Mouse (Mus musculus) forebrain, embryonic 11.5 days (tissue): ENCODE measurements around the gene Foxp1. TPM values are rescaled to one million over a fixed set of nuclear protein-coding genes. Genes with fewer than 3 reads are reported as not detected.

Experiments used
- ATAC-seq: fragments of 200-750 bp; cut with Nextera tagmentation; replicated peaks from 2 replicates; pipeline ENCODE4 v1.8.0; 2017; ENCODE audit warnings: moderate TSS enrichment; ENCODE audit not compliant: low FRiP score
- DNase-seq: peaks from one replicate; pipeline ENCODE4 v3.0.0-alpha.2; 2017; ENCODE audit warnings: low spot score
- H3K27ac ChIP-seq: fragments of 300-500 bp; sonication (generic); 2 replicates; pipeline ENCODE4 v1.5.1; 2014; ENCODE audit warnings: low read depth, low read length
- H3K27me3 ChIP-seq: fragments of 300-500 bp; sonication (generic); 2 replicates; pipeline ENCODE4 v1.6.1; 2014; ENCODE audit warnings: mild to moderate bottlenecking, low read length, mixed read lengths; ENCODE audit not compliant: control insufficient read depth, insufficient read depth
- H3K36me3 ChIP-seq: fragments of 300-500 bp; sonication (generic); 2 replicates; pipeline ENCODE4 v1.6.1; 2014; ENCODE audit warnings: mild to moderate bottlenecking, low read length, moderate library complexity, mixed read lengths; ENCODE audit not compliant: control insufficient read depth, insufficient read depth
- H3K4me1 ChIP-seq: fragments of 300-500 bp; sonication (generic); replicated peaks from 2 replicates; pipeline ENCODE4 v1.6.1; 2014; ENCODE audit warnings: low read length, mixed read lengths; ENCODE audit not compliant: control insufficient read depth, insufficient read depth
- H3K4me2 ChIP-seq: fragments of 300-500 bp; sonication (generic); 2 replicates; pipeline ENCODE4 v1.6.1; 2014; ENCODE audit warnings: low read depth, mild to moderate bottlenecking, low read length, moderate library complexity, mixed read lengths; ENCODE audit not compliant: severe bottlenecking
- H3K4me3 ChIP-seq: fragments of 300-500 bp; sonication (generic); 2 replicates; pipeline ENCODE4 v1.5.1; 2014; ENCODE audit warnings: low read depth, low read length
- H3K9ac ChIP-seq: fragments of 300-500 bp; sonication (generic); 2 replicates; pipeline ENCODE4 v1.6.1; 2014; ENCODE audit warnings: low read length
- H3K9me3 ChIP-seq: fragments of 300-500 bp; sonication (generic); 2 replicates; pipeline ENCODE4 v1.6.1; 2016; ENCODE audit warnings: low read length, mixed read lengths; ENCODE audit not compliant: control insufficient read depth
- WGBS: fragments of 180-500 bp; shearing (Covaris S2); extraction: QIAGEN DNeasy Blood & Tissue Kit; methylation state at CpG from one replicate; pipeline ENCODE4 v1.1.7; 2014; 5-methylcytosine and 5-hydroxymethylcytosine counted together
- polyA plus RNA-seq: library from polyadenylated mRNA; unstranded; fragments of >200 nt; fragmentation: Nextera tagmentation; extraction: Ambion mirVana; gene quantifications from 2 replicates; pipeline ENCODE4 v1.2.1, GENCODE M21; 2014

Gene Foxp1
- polyA plus RNA-seq, 1 experiment from 2014 or later, result 91.5 TPM

- 96% methylated on average over 2 of the region's 2 CpGs for WGBS
- Histone ChIP-seq H3K4me1 (no peaks in the 10 kb centered on the region), H3K27me3 (no peaks in the 10 kb centered on the region), H3K4me3 (no peak overlapping the region), H3K9ac (no peak overlapping the region), H3K4me2 (no peak overlapping the region), H3K27ac (no peak overlapping the region), H3K36me3 (no peaks in the 10 kb centered on the region), H3K9me3 (no peaks in the 10 kb centered on the region)
- ATAC-seq, result no peak
- DNase-seq, result no peak
These were observed 152.6 kb downstream of the Foxp1 start for GRCm38 (mm10) chr6:99369931-99370330.

GRCm38 (mm10) chr6:99369156-99369555 lies 153.4 kb downstream of the Foxp1 start:
- no peaks in the 10 kb centered on the region for H3K36me3 ChIP-seq
- no peak for DNase-seq
- no peak overlapping the region for H3K27ac ChIP-seq
- no peak overlapping the region for H3K9ac ChIP-seq
- H3K4me1 ChIP-seq, result no peaks in the 10 kb centered on the region
- WGBS, result 82% methylated on average over 3 of the region's 3 CpGs
- ATAC-seq, result no peak
- H3K27me3 ChIP-seq, result no peaks in the 10 kb centered on the region
- H3K4me3 ChIP-seq, result no peak overlapping the region
- H3K9me3 ChIP-seq, result no peaks in the 10 kb centered on the region
- H3K4me2 ChIP-seq, result no peak overlapping the region

- H3K4me3 ChIP-seq, result no peak overlapping the region
- no peak for DNase-seq
- 89% methylated on average over 4 of the region's 4 CpGs for WGBS
- ATAC-seq, result no peak
- no peak overlapping the region for H3K9ac ChIP-seq
- H3K27ac ChIP-seq, result no peak overlapping the region
- no peaks in the 10 kb centered on the region for H3K36me3 ChIP-seq
- no peaks in the 10 kb centered on the region for H3K9me3 ChIP-seq
- H3K4me1 ChIP-seq, result no peaks in the 10 kb centered on the region
- H3K27me3 ChIP-seq, result no peaks in the 10 kb centered on the region
- no peak overlapping the region for H3K4me2 ChIP-seq
These were observed 154.3 kb downstream of the Foxp1 start for GRCm38 (mm10) chr6:99368118-99368753.

- Histone ChIP-seq H3K9ac (no peak overlapping the region), H3K36me3 (no peaks in the 10 kb centered on the region), H3K9me3 (no peaks in the 10 kb centered on the region), H3K4me2 (no peak overlapping the region), H3K4me1 (no peaks in the 10 kb centered on the region), H3K27ac (no peak overlapping the region), H3K27me3 (no peaks in the 10 kb centered on the region), H3K4me3 (no peak overlapping the region)
- 85% methylated on average over 6 of the region's 6 CpGs for WGBS
- no peak for DNase-seq
- ATAC-seq, result no peak
These were observed 158.0 kb downstream of the Foxp1 start for GRCm38 (mm10) chr6:99364545-99364944.

- WGBS, result 90% methylated on average over 4 of the region's 4 CpGs
- ATAC-seq (no peak), DNase-seq (no peak)
- H3K9ac ChIP-seq, result no peak overlapping the region
- H3K4me1 ChIP-seq, result no peaks in the 10 kb centered on the region
- no peaks in the 10 kb centered on the region for H3K9me3 ChIP-seq
- no peak overlapping the region for H3K4me3 ChIP-seq
- H3K36me3 ChIP-seq, result no peaks in the 10 kb centered on the region
- no peaks in the 10 kb centered on the region for H3K27me3 ChIP-seq
- no peak overlapping the region for H3K27ac ChIP-seq
- no peak overlapping the region for H3K4me2 ChIP-seq
These were observed 161.9 kb downstream of the Foxp1 start for GRCm38 (mm10) chr6:99360581-99360980.

- no peaks in the 10 kb centered on the region for H3K27me3 ChIP-seq
- no peak overlapping the region for H3K4me3 ChIP-seq
- no peak overlapping the region for H3K9ac ChIP-seq
- H3K9me3 ChIP-seq, result no peaks in the 10 kb centered on the region
- H3K4me1 ChIP-seq, result no peaks in the 10 kb centered on the region
- no peak overlapping the region for H3K27ac ChIP-seq
- H3K4me2 ChIP-seq, result no peak overlapping the region
- 88% methylated on average over 6 of the region's 6 CpGs for WGBS
- no peaks in the 10 kb centered on the region for H3K36me3 ChIP-seq
- ATAC-seq, result no peak
- DNase-seq, result no peak
These were observed 162.6 kb downstream of the Foxp1 start for GRCm38 (mm10) chr6:99359765-99360499.

- no peak for ATAC-seq
- Histone ChIP-seq H3K4me1 (no peaks in the 10 kb centered on the region), H3K36me3 (no peaks in the 10 kb centered on the region), H3K27me3 (no peaks in the 10 kb centered on the region), H3K9me3 (no peaks in the 10 kb centered on the region), H3K4me2 (no peak overlapping the region), H3K27ac (no peak overlapping the region), H3K4me3 (no peak overlapping the region), H3K9ac (no peak overlapping the region)
- no peak for DNase-seq
- 91% methylated on average over 9 of the region's 9 CpGs for WGBS
These were observed 163.4 kb downstream of the Foxp1 start for GRCm38 (mm10) chr6:99359036-99359698.

GRCm38 (mm10) chr6:99357931-99358330 lies 164.6 kb downstream of the Foxp1 start:
- Histone ChIP-seq H3K4me1 (no peaks in the 10 kb centered on the region), H3K36me3 (no peaks in the 10 kb centered on the region), H3K9ac (no peak overlapping the region), H3K4me2 (no peak overlapping the region), H3K4me3 (no peak overlapping the region), H3K27me3 (no peaks in the 10 kb centered on the region), H3K27ac (no peak overlapping the region), H3K9me3 (no peaks in the 10 kb centered on the region)
- WGBS, result 81% methylated on average over 2 of the region's 2 CpGs
- ATAC-seq (no peak), DNase-seq (no peak)
